In genomic region chr5:114657426-114657825, GRCm38 (mm10) we compare ENCODE assay signal across 9 mouse cellular contexts. TPM values are rescaled to one million over a fixed set of nuclear protein-coding genes. Genes with fewer than 3 reads are reported as not detected.
DNase-seq lines count a peak whose midpoint lies in the region; ATAC-seq and TF ChIP-seq lines count a peak whose summit lies in the region.
"Had no signal": no experiment of that assay in that cellular context is flagged by ENCODE, and none has a peak within 500 bp of the region (broad histone marks: within the 10 kb centered on the region; RNA-seq: fewer than 3 reads in every experiment).

No protein-coding gene starts in this region.

- H3K4me3 ChIP-seq in heart, embryonic 12.5 days = peak overlapping the region; percentile 57
- peak overlapping the region; percentile 48 for H3K4me3 ChIP-seq in embryonic facial prominence, embryonic 15.5 days (replicated peaks)
- peak overlapping the region; percentile 46; the same call in 1 of the 2 replicates for H3K4me3 ChIP-seq in liver, postnatal 0 days (ENCODE audit: low read depth, low read length)

- no peak overlapping the region for H3K27ac ChIP-seq in heart, embryonic 12.5 days (ENCODE audit: poor library complexity, severe bottlenecking)
- no peak overlapping the region for H3K27ac ChIP-seq in embryonic facial prominence, embryonic 15.5 days (replicated peaks)
- no peak overlapping the region for H3K27ac ChIP-seq in liver, postnatal 0 days (ENCODE audit: low read depth)

- H3K9ac ChIP-seq in heart, embryonic 12.5 days = no peak overlapping the region
- H3K9ac ChIP-seq in embryonic facial prominence, embryonic 15.5 days = no peak overlapping the region
- H3K9ac ChIP-seq in liver, postnatal 0 days (replicated peaks) = no peak overlapping the region

- H3K4me2 ChIP-seq in heart, embryonic 12.5 days = peak overlapping the region; percentile 87
- H3K4me2 ChIP-seq in embryonic facial prominence, embryonic 15.5 days (replicated peaks) = peak overlapping the region; percentile 75
- no peak overlapping the region for H3K4me2 ChIP-seq in liver, postnatal 0 days (ENCODE audit: low read depth, low read length)

- no peak for ATAC-seq in heart, embryonic 12.5 days (ENCODE audit: insufficient number of reproducible peaks, low FRiP score)
- ATAC-seq in embryonic facial prominence, embryonic 15.5 days (ENCODE audit: insufficient number of reproducible peaks, low FRiP score, low TSS enrichment, low read depth) = no peak
- ATAC-seq in liver, postnatal 0 days = no peak

- peaks cover 72% of the 10 kb centered on the region for H3K27me3 ChIP-seq in heart, embryonic 12.5 days (replicated peaks)
- peaks cover 23% of the 10 kb centered on the region for H3K27me3 ChIP-seq in embryonic facial prominence, embryonic 15.5 days
- peaks cover 35% of the 10 kb centered on the region for H3K27me3 ChIP-seq in liver, postnatal 0 days (ENCODE audit: insufficient read depth, low read length)

- no peaks in the 10 kb centered on the region for H3K36me3 ChIP-seq in heart, embryonic 12.5 days
- no peaks in the 10 kb centered on the region for H3K36me3 ChIP-seq in embryonic facial prominence, embryonic 15.5 days
- H3K36me3 ChIP-seq in liver, postnatal 0 days (replicated peaks; ENCODE audit: insufficient read depth, low read length) = no peaks in the 10 kb centered on the region
- H3K36me3 ChIP-seq: G1E had no signal

- intact Hi-C loops in heart, postnatal 14 days (cut with DNase I) = no loop called here

- DNase-seq in heart, postnatal 14 days = no peak
- peak; percentile 86 for DNase-seq in kidney, adult 18-20 months
- DNase-seq in liver, postnatal 0 days = no peak
- no peak for DNase-seq in layer of hippocampus, adult 8-10 months (ENCODE audit: low spot score in 2 of 2)
- no peak for DNase-seq in ovary, postnatal 36 days (ENCODE audit: low spot score)
- no peak for DNase-seq in cerebellum, adult 8-10 months

- no peaks in the 10 kb centered on the region for H3K9me3 ChIP-seq in heart, embryonic 12.5 days (replicated peaks)
- no peaks in the 10 kb centered on the region for H3K9me3 ChIP-seq in embryonic facial prominence, embryonic 15.5 days (replicated peaks)
- H3K9me3 ChIP-seq in liver, postnatal 0 days (ENCODE audit: low read length) = no peaks in the 10 kb centered on the region
- H3K9me3 ChIP-seq: G1E had no signal

- 32% methylated on average over 10 of the region's 10 CpGs for WGBS in heart, embryonic 12.5 days
- WGBS in embryonic facial prominence, embryonic 15.5 days = 33% methylated on average over 10 of the region's 10 CpGs
- 26% methylated on average over 10 of the region's 10 CpGs for WGBS in liver, postnatal 0 days (ENCODE audit: insufficient replicate concordance)

- TF ChIP-seq EP300 in liver, postnatal 0 days (IDR thresholded peaks at IDR 0.05; ENCODE audit: low read depth) = no peak

- TF ChIP-seq CTCF in liver, postnatal 0 days (IDR thresholded peaks at IDR 0.05; ENCODE audit: low read depth) = no peak

- H3K4me1 ChIP-seq in heart, embryonic 12.5 days (replicated peaks) = peaks cover 11% of the 10 kb centered on the region; the same call in 1 of the 2 replicates
- peaks cover 42% of the 10 kb centered on the region for H3K4me1 ChIP-seq in embryonic facial prominence, embryonic 15.5 days
- H3K4me1 ChIP-seq in liver, postnatal 0 days (ENCODE audit: insufficient read depth) = no peaks in the 10 kb centered on the region

RNA-seq across cellular contexts. Expression of gene Trpv4, which starts 0.8 kb away (rescaled TPM):
- 0.95 and 0.96 TPM in 2 replicates for polyA plus RNA-seq in heart, embryonic 12.5 days (2016; fragmentation: Nextera tagmentation; extraction: Ambion mirVana)
- total RNA-seq in heart, postnatal 14 days (2021) = 1 to 10 TPM; 5.8 to 5.9 TPM
- 14.6 and 15.0 TPM in 2 replicates for polyA plus RNA-seq in embryonic facial prominence, embryonic 15.5 days (2015; fragmentation: Nextera tagmentation; extraction: Ambion mirVana)
- 0.32 and 0.38 TPM in 2 replicates for polyA plus RNA-seq in liver, postnatal 0 days (2015; fragmentation: Nextera tagmentation; extraction: Ambion mirVana)
- 1 to 10 TPM; 1.6 to 2.5 (median 1.9) TPM for total RNA-seq in layer of hippocampus, adult 8-10 months (2022)
- total RNA-seq: G1E had no signal

RNA-seq across cellular contexts. Expression of gene Gltp, which starts 33.4 kb away (rescaled TPM):
- 55.3 and 56.5 TPM in 2 replicates for polyA plus RNA-seq in heart, embryonic 12.5 days (2016; fragmentation: Nextera tagmentation; extraction: Ambion mirVana)
- 10 to 100 TPM; 17.1 to 18.8 TPM for total RNA-seq in heart, postnatal 14 days (2021)
- polyA plus RNA-seq in embryonic facial prominence, embryonic 15.5 days (2015; fragmentation: Nextera tagmentation; extraction: Ambion mirVana) = 287 and 358 TPM in 2 replicates
- polyA plus RNA-seq in liver, postnatal 0 days (2015; fragmentation: Nextera tagmentation; extraction: Ambion mirVana) = 23.1 and 23.8 TPM in 2 replicates
- 10 to 100 TPM; 26.3 to 46.1 (median 33.8) TPM for total RNA-seq in layer of hippocampus, adult 8-10 months (2022)

RNA-seq across cellular contexts. Expression of gene Tchp, which starts 50.1 kb away (rescaled TPM):
- polyA plus RNA-seq in heart, embryonic 12.5 days (2016; fragmentation: Nextera tagmentation; extraction: Ambion mirVana) = 9.1 and 9.4 TPM in 2 replicates
- 1 to 10 TPM; 4.7 to 5.3 TPM for total RNA-seq in heart, postnatal 14 days (2021)
- 16.3 and 17.4 TPM in 2 replicates for polyA plus RNA-seq in embryonic facial prominence, embryonic 15.5 days (2015; fragmentation: Nextera tagmentation; extraction: Ambion mirVana)
- 1.9 and 2.4 TPM in 2 replicates for polyA plus RNA-seq in liver, postnatal 0 days (2015; fragmentation: Nextera tagmentation; extraction: Ambion mirVana)
- 10 to 100 TPM; 15.9 to 19.7 (median 17.2) TPM for total RNA-seq in layer of hippocampus, adult 8-10 months (2022)
